ENCODE assay signal across 16 mouse cellular contexts in genomic region chr6:67314697-67315096, GRCm38 (mm10).
"Had no signal": no experiment of that assay in that cellular context is flagged by ENCODE, and none has a peak within 500 bp of the region (broad histone marks: within the 10 kb centered on the region; RNA-seq: fewer than 3 reads in every experiment).

No protein-coding gene starts in this region.

- H3K27ac ChIP-seq: liver, embryonic 12.5 days; liver, embryonic 14.5 days; midbrain, embryonic 12.5 days; neural tube, embryonic 13.5 days; neural tube, embryonic 15.5 days had no signal

- H3K4me2 ChIP-seq: liver, embryonic 12.5 days; lung, embryonic 14.5 days; midbrain, embryonic 12.5 days; neural tube, embryonic 13.5 days; neural tube, embryonic 15.5 days had no signal

- H3K4me1 ChIP-seq: midbrain, embryonic 12.5 days; neural tube, embryonic 13.5 days; neural tube, embryonic 15.5 days had no signal

- H3K9me3 ChIP-seq: liver, embryonic 12.5 days; midbrain, embryonic 12.5 days; neural tube, embryonic 13.5 days; neural tube, embryonic 15.5 days had no signal

- H3K36me3 ChIP-seq: liver, embryonic 12.5 days; midbrain, embryonic 12.5 days; neural tube, embryonic 13.5 days; neural tube, embryonic 15.5 days had no signal

- ATAC-seq: liver, embryonic 12.5 days; midbrain, embryonic 16.5 days had no signal

- H3K9ac ChIP-seq: liver, embryonic 12.5 days; liver, embryonic 14.5 days; lung, embryonic 14.5 days; midbrain, embryonic 12.5 days; neural tube, embryonic 13.5 days; neural tube, embryonic 15.5 days had no signal

- H3K4me3 ChIP-seq: liver, embryonic 12.5 days; midbrain, embryonic 12.5 days; myocyte; neural tube, embryonic 13.5 days; neural tube, embryonic 15.5 days had no signal

- DNase-seq: lung, adult 18-20 months; lung, embryonic 14.5 days; lung, postnatal 10 days; lung, postnatal 4 days; midbrain, embryonic 14.5 days; right cerebral cortex, postnatal 14 days; thymus, adult 18-20 months; thymus, postnatal 14 days; thymus, postnatal 36 days had no signal

- H3K27me3 ChIP-seq: liver, embryonic 12.5 days; midbrain, embryonic 12.5 days; neural tube, embryonic 13.5 days; neural tube, embryonic 15.5 days had no signal
